11 mouse cellular contexts compared by ENCODE assay signal in the genomic region with DNA sequence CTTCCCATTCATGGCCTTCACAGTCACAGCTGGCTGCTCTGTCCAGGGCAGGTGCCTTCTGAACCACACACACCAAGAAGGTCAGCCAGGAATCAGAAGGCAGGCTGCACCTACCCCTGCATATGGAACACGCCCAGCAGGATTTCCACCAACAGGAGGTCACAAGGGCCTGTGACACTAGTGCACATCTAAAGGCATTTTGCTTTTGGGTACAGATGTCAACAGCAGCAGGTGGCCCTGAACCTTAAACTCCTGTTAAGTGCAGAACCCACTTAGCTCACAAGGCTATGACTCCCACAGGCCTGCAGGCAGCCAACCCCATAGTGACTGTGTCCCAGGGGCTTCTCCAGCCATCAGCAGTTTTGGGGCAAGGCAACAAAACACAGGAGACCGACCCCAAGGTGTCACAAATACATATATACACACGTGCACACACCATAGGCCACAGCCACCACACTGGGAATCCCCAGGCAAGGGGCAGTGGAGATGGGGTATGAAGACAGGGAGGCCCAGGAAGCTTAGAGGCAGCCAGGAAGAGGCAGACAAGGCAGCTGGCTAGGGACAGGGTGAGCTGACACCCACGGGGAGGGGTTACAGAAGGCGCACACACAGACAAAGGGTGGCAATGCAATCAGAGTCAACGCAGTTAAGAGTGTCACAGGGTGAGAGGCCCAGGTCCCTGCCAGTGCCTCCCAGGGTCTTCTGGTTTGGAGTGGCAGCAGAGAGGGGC. TPM values are rescaled to one million over a fixed set of nuclear protein-coding genes. Genes with fewer than 3 reads are reported as not detected.
A peak's percentile ranks its signal among the peaks of the same experiment; 100 is the strongest.
DNase-seq lines count a peak whose midpoint lies in the region; ATAC-seq and TF ChIP-seq lines count a peak whose summit lies in the region.
"Had no signal": no experiment of that assay in that cellular context is flagged by ENCODE, and none has a peak within 500 bp of the region (broad histone marks: within the 10 kb centered on the region; RNA-seq: fewer than 3 reads in every experiment).

No protein-coding gene starts in this region.

- H3K36me3 ChIP-seq in heart, embryonic 11.5 days (ENCODE audit: control insufficient read depth, insufficient read depth, low read length), result peaks cover 45% of the 10 kb centered on the region
- peaks cover 30% of the 10 kb centered on the region for H3K36me3 ChIP-seq in midbrain, embryonic 11.5 days (ENCODE audit: control insufficient read depth, insufficient read depth, low read length)
- H3K36me3 ChIP-seq in midbrain, embryonic 16.5 days (ENCODE audit: control insufficient read depth, insufficient read depth, low read length), result peaks cover 36% of the 10 kb centered on the region
- peaks cover 46% of the 10 kb centered on the region for H3K36me3 ChIP-seq in hindbrain, postnatal 0 days (ENCODE audit: insufficient read depth, low read length)
- H3K36me3 ChIP-seq in small intestine, adult 2 months (ENCODE audit: control insufficient read depth, insufficient read depth, low read length), result peaks cover 47% of the 10 kb centered on the region

- DNase-seq in heart, postnatal 4 days, result no peak
- DNase-seq in midbrain, embryonic 11.5 days (ENCODE audit: low spot score, missing footprints), result peak; percentile 80
- no peak for DNase-seq in hindbrain, postnatal 0 days (ENCODE audit: low spot score)
- DNase-seq in left cerebral cortex, postnatal 25 days (ENCODE audit: low spot score in 2 of 2), result no peak
- DNase-seq: gastrocnemius, postnatal 10 days had no signal

- WGBS in heart, embryonic 11.5 days (ENCODE audit: insufficient replicate concordance), result 74% methylated on average over 6 of the region's 6 CpGs
- WGBS in midbrain, embryonic 11.5 days, result 78% methylated on average over 6 of the region's 6 CpGs
- WGBS in midbrain, embryonic 16.5 days, result 77% methylated on average over 6 of the region's 6 CpGs
- WGBS in hindbrain, postnatal 0 days, result 66% methylated on average over 6 of the region's 6 CpGs
- WGBS in small intestine, adult 2 months, result 64% methylated on average over 6 of the region's 6 CpGs

- no peak overlapping the region for H3K9ac ChIP-seq in heart, embryonic 11.5 days (ENCODE audit: low read depth, low read length)
- 0 out of 2 replicates have a peak overlapping the region, but pooled peaks have one; percentile 20 for H3K9ac ChIP-seq in midbrain, embryonic 11.5 days (ENCODE audit: low read length)
- H3K9ac ChIP-seq in midbrain, embryonic 16.5 days (ENCODE audit: low read depth, low read length), result no peak overlapping the region
- no peak overlapping the region for H3K9ac ChIP-seq in hindbrain, postnatal 0 days (replicated peaks; ENCODE audit: low read length)
- H3K9ac ChIP-seq: limb, embryonic 15.5 days had no signal

- intact Hi-C loops in left cerebral cortex, postnatal 25 days (cut with DNase I), result no loop called here

- no peaks in the 10 kb centered on the region for H3K9me3 ChIP-seq in heart, embryonic 11.5 days (replicated peaks; ENCODE audit: control insufficient read depth, low read length)
- H3K9me3 ChIP-seq in midbrain, embryonic 11.5 days (ENCODE audit: control insufficient read depth, low read length), result no peaks in the 10 kb centered on the region
- no peaks in the 10 kb centered on the region for H3K9me3 ChIP-seq in midbrain, embryonic 16.5 days (replicated peaks; ENCODE audit: control insufficient read depth, low read length, poor library complexity, severe bottlenecking)
- H3K9me3 ChIP-seq in hindbrain, postnatal 0 days (ENCODE audit: low read length), result no peaks in the 10 kb centered on the region
- H3K9me3 ChIP-seq: limb, embryonic 15.5 days had no signal

- H3K27ac ChIP-seq in heart, embryonic 11.5 days (ENCODE audit: low read depth, low read length), result peak overlapping the region; percentile 25; the same call in 1 of the 2 replicates
- peak overlapping the region; percentile 9; the same call in 1 of the 2 replicates for H3K27ac ChIP-seq in midbrain, embryonic 11.5 days (ENCODE audit: low read depth, low read length)
- no peak overlapping the region for H3K27ac ChIP-seq in midbrain, embryonic 16.5 days (ENCODE audit: low read length)
- H3K27ac ChIP-seq in hindbrain, postnatal 0 days, result 0 out of 2 replicates have a peak overlapping the region, but pooled peaks have one; percentile 20
- H3K27ac ChIP-seq in small intestine, adult 2 months (ENCODE audit: insufficient read depth, low read depth, low read length), result peak overlapping the region; percentile 55
- H3K27ac ChIP-seq: limb, embryonic 15.5 days had no signal

- H3K4me2 ChIP-seq in heart, embryonic 11.5 days, result no peak overlapping the region
- no peak overlapping the region for H3K4me2 ChIP-seq in midbrain, embryonic 11.5 days
- no peak overlapping the region for H3K4me2 ChIP-seq in midbrain, embryonic 16.5 days (ENCODE audit: low read length)
- H3K4me2 ChIP-seq in hindbrain, postnatal 0 days (ENCODE audit: low read depth, low read length), result no peak overlapping the region
- H3K4me2 ChIP-seq: limb, embryonic 15.5 days had no signal

- no peak for TF ChIP-seq CTCF in hindbrain, postnatal 0 days (IDR thresholded peaks at IDR 0.05; ENCODE audit: low read depth)
- no peak for TF ChIP-seq CTCF in small intestine, adult 2 months (IDR thresholded peaks at IDR 0.05; ENCODE audit: extremely low read depth, insufficient read length, insufficient replicate concordance, low read depth, low read length)

- H3K4me1 ChIP-seq in heart, embryonic 11.5 days (ENCODE audit: control insufficient read depth, insufficient read depth, low read length), result peaks cover 46% of the 10 kb centered on the region
- H3K4me1 ChIP-seq in midbrain, embryonic 11.5 days (ENCODE audit: control insufficient read depth, insufficient read depth, low read length), result peaks cover 36% of the 10 kb centered on the region
- peaks cover 18% of the 10 kb centered on the region for H3K4me1 ChIP-seq in midbrain, embryonic 16.5 days (ENCODE audit: control insufficient read depth, insufficient read depth, low read length)
- 0 out of 2 replicates have a peak, but pooled peaks cover 5% of the 10 kb centered on the region for H3K4me1 ChIP-seq in hindbrain, postnatal 0 days (ENCODE audit: insufficient read depth, low read length)
- peaks cover 47% of the 10 kb centered on the region for H3K4me1 ChIP-seq in small intestine, adult 2 months (ENCODE audit: control insufficient read depth, insufficient read depth, insufficient read length, low read length)

- no peak overlapping the region for H3K4me3 ChIP-seq in heart, embryonic 11.5 days (ENCODE audit: low read depth, low read length)
- no peak overlapping the region for H3K4me3 ChIP-seq in midbrain, embryonic 11.5 days (ENCODE audit: low read depth, low read length)
- no peak overlapping the region for H3K4me3 ChIP-seq in midbrain, embryonic 16.5 days (ENCODE audit: low read depth, low read length)
- no peak overlapping the region for H3K4me3 ChIP-seq in hindbrain, postnatal 0 days (ENCODE audit: low read length)
- H3K4me3 ChIP-seq in small intestine, adult 2 months (ENCODE audit: low read depth, low read length), result no peak overlapping the region
- H3K4me3 ChIP-seq: erythroblast, embryonic 14.5 days; limb, embryonic 15.5 days had no signal

- ATAC-seq in heart, embryonic 11.5 days (replicated peaks; ENCODE audit: insufficient number of reproducible peaks, low FRiP score, low TSS enrichment), result no peak
- ATAC-seq in midbrain, embryonic 11.5 days (ENCODE audit: low FRiP score), result no peak
- ATAC-seq in midbrain, embryonic 16.5 days, result no peak
- ATAC-seq in hindbrain, postnatal 0 days, result no peak
- ATAC-seq in megakaryocyte-erythroid progenitor cell, adult 5-6 weeks (replicated peaks; ENCODE audit: low FRiP score, low TSS enrichment, poor library complexity, severe bottlenecking), result no peak

- no peaks in the 10 kb centered on the region for H3K27me3 ChIP-seq in heart, embryonic 11.5 days (ENCODE audit: control insufficient read depth, insufficient read depth, low read length)
- peaks cover 11% of the 10 kb centered on the region for H3K27me3 ChIP-seq in midbrain, embryonic 11.5 days (ENCODE audit: control insufficient read depth, insufficient read depth, low read length)
- no peaks in the 10 kb centered on the region; the same call in 1 of the 2 replicates for H3K27me3 ChIP-seq in midbrain, embryonic 16.5 days (ENCODE audit: control insufficient read depth, insufficient read depth, low read depth, low read length)
- H3K27me3 ChIP-seq in hindbrain, postnatal 0 days (ENCODE audit: insufficient read depth, low read length), result no peaks in the 10 kb centered on the region
- no peaks in the 10 kb centered on the region for H3K27me3 ChIP-seq in small intestine, adult 2 months (ENCODE audit: control insufficient read depth, insufficient read depth, low read length)

- no peak for TF ChIP-seq POLR2A in small intestine, adult 2 months (IDR thresholded peaks at IDR 0.05; ENCODE audit: low read depth, low read length)

RNA-seq across cellular contexts. Expression of a gene that starts 1.0 kb away (rescaled TPM):
- polyA plus RNA-seq in heart, embryonic 11.5 days (2014; fragmentation: Nextera tagmentation; extraction: Ambion mirVana), result 0.23 and 0.67 TPM in 2 replicates
- 1 to 10 TPM in 1 of 2 experiments, under 1 TPM in 1; 0.63 to 2.0 TPM for total RNA-seq in heart, postnatal 4 days (2021)
- 0.12 TPM in 1 of 2 replicates, not detected in the other for polyA plus RNA-seq in midbrain, embryonic 11.5 days (2014; fragmentation: Nextera tagmentation; extraction: Ambion mirVana)
- polyA plus RNA-seq in midbrain, embryonic 16.5 days (2015; fragmentation: Nextera tagmentation; extraction: Ambion mirVana), result 0.63 and 0.80 TPM in 2 replicates
- total RNA-seq in hindbrain, postnatal 0 days (2014; rRNA removed), result not detected in 2 replicates
- 0.25 and 0.99 TPM in 2 replicates for polyA plus RNA-seq in hindbrain, postnatal 0 days (2015; fragmentation: Nextera tagmentation; extraction: Ambion mirVana)
- 7.4 and 20.5 TPM in 2 replicates for polyA plus RNA-seq in small intestine, adult 2 months (2012; rRNA removed)
- total RNA-seq in left cerebral cortex, postnatal 25 days (2021), result 1 to 10 TPM in 1 of 2 experiments, under 1 TPM in 1; 0.78 to 2.2 TPM
- 0.70 TPM in 1 of 2 replicates, not detected in the other for total RNA-seq in megakaryocyte-erythroid progenitor cell, adult 5-6 weeks (2014; fragmentation: Nextera tagmentation)
- total RNA-seq in megakaryocyte-erythroid progenitor cell, adult 5-6 weeks (2017), result 1.9 TPM in 1 of 2 replicates, not detected in the other

RNA-seq across cellular contexts. Expression of a gene that starts 9.4 kb away (rescaled TPM):
- 4.6 and 4.7 TPM in 2 replicates for polyA plus RNA-seq in heart, embryonic 11.5 days (2014; fragmentation: Nextera tagmentation; extraction: Ambion mirVana)
- 10 to 100 TPM; 12.1 to 13.5 TPM for total RNA-seq in heart, postnatal 4 days (2021)
- polyA plus RNA-seq in midbrain, embryonic 11.5 days (2014; fragmentation: Nextera tagmentation; extraction: Ambion mirVana), result 2.8 and 4.4 TPM in 2 replicates
- polyA plus RNA-seq in midbrain, embryonic 16.5 days (2015; fragmentation: Nextera tagmentation; extraction: Ambion mirVana), result 17.2 and 18.1 TPM in 2 replicates
- total RNA-seq in hindbrain, postnatal 0 days (2014; rRNA removed), result 34.4 and 38.1 TPM in 2 replicates
- polyA plus RNA-seq in hindbrain, postnatal 0 days (2015; fragmentation: Nextera tagmentation; extraction: Ambion mirVana), result 13.6 TPM in 2 replicates
- polyA plus RNA-seq in small intestine, adult 2 months (2012; rRNA removed), result 14.6 and 22.7 TPM in 2 replicates
- total RNA-seq in left cerebral cortex, postnatal 25 days (2021), result 10 to 100 TPM; 39.3 to 41.1 TPM
- 15.7 and 16.4 TPM in 2 replicates for total RNA-seq in megakaryocyte-erythroid progenitor cell, adult 5-6 weeks (2014; fragmentation: Nextera tagmentation)
- 13.9 and 14.1 TPM in 2 replicates for total RNA-seq in megakaryocyte-erythroid progenitor cell, adult 5-6 weeks (2017)

RNA-seq across cellular contexts. Expression of a gene that starts 11.7 kb away (rescaled TPM):
- polyA plus RNA-seq in heart, embryonic 11.5 days (2014; fragmentation: Nextera tagmentation; extraction: Ambion mirVana), result 66.1 and 70.0 TPM in 2 replicates
- total RNA-seq in heart, postnatal 4 days (2021), result 10 to 100 TPM; 55.4 to 56.8 TPM
- 94.3 and 104 TPM in 2 replicates for polyA plus RNA-seq in midbrain, embryonic 11.5 days (2014; fragmentation: Nextera tagmentation; extraction: Ambion mirVana)
- polyA plus RNA-seq in midbrain, embryonic 16.5 days (2015; fragmentation: Nextera tagmentation; extraction: Ambion mirVana), result 145 and 146 TPM in 2 replicates
- 106 and 118 TPM in 2 replicates for total RNA-seq in hindbrain, postnatal 0 days (2014; rRNA removed)
- 131 and 134 TPM in 2 replicates for polyA plus RNA-seq in hindbrain, postnatal 0 days (2015; fragmentation: Nextera tagmentation; extraction: Ambion mirVana)
- 70.5 and 132 TPM in 2 replicates for polyA plus RNA-seq in small intestine, adult 2 months (2012; rRNA removed)
- 10 to 100 TPM; 63.5 to 70.2 TPM for total RNA-seq in left cerebral cortex, postnatal 25 days (2021)
- 28.5 and 50.0 TPM in 2 replicates for total RNA-seq in megakaryocyte-erythroid progenitor cell, adult 5-6 weeks (2014; fragmentation: Nextera tagmentation)
- 12.2 and 14.9 TPM in 2 replicates for total RNA-seq in megakaryocyte-erythroid progenitor cell, adult 5-6 weeks (2017)

RNA-seq across cellular contexts. Expression of a gene that starts 16.4 kb away (rescaled TPM):
- polyA plus RNA-seq in heart, embryonic 11.5 days (2014; fragmentation: Nextera tagmentation; extraction: Ambion mirVana), result 102 and 107 TPM in 2 replicates
- 100 to 1,000 TPM; 107 to 113 TPM for total RNA-seq in heart, postnatal 4 days (2021)
- polyA plus RNA-seq in midbrain, embryonic 11.5 days (2014; fragmentation: Nextera tagmentation; extraction: Ambion mirVana), result 89.1 and 97.7 TPM in 2 replicates
- 24.9 and 25.0 TPM in 2 replicates for polyA plus RNA-seq in midbrain, embryonic 16.5 days (2015; fragmentation: Nextera tagmentation; extraction: Ambion mirVana)
- total RNA-seq in hindbrain, postnatal 0 days (2014; rRNA removed), result 20.8 and 28.5 TPM in 2 replicates
- polyA plus RNA-seq in hindbrain, postnatal 0 days (2015; fragmentation: Nextera tagmentation; extraction: Ambion mirVana), result 36.8 and 41.1 TPM in 2 replicates
- 86.8 and 196 TPM in 2 replicates for polyA plus RNA-seq in small intestine, adult 2 months (2012; rRNA removed)
- total RNA-seq in left cerebral cortex, postnatal 25 days (2021), result 10 to 100 TPM; 23.5 to 28.4 TPM
- 25.7 and 37.6 TPM in 2 replicates for total RNA-seq in megakaryocyte-erythroid progenitor cell, adult 5-6 weeks (2014; fragmentation: Nextera tagmentation)
- total RNA-seq in megakaryocyte-erythroid progenitor cell, adult 5-6 weeks (2017), result 44.2 and 61.1 TPM in 2 replicates

RNA-seq across cellular contexts. Expression of a gene that starts 17.6 kb away (rescaled TPM):
- 47.5 and 61.4 TPM in 2 replicates for polyA plus RNA-seq in heart, embryonic 11.5 days (2014; fragmentation: Nextera tagmentation; extraction: Ambion mirVana)
- total RNA-seq in heart, postnatal 4 days (2021), result 10 to 100 TPM; 52.9 to 55.9 TPM
- polyA plus RNA-seq in midbrain, embryonic 11.5 days (2014; fragmentation: Nextera tagmentation; extraction: Ambion mirVana), result 43.3 and 53.7 TPM in 2 replicates
- polyA plus RNA-seq in midbrain, embryonic 16.5 days (2015; fragmentation: Nextera tagmentation; extraction: Ambion mirVana), result 77.5 and 86.2 TPM in 2 replicates
- 146 TPM in 2 replicates for total RNA-seq in hindbrain, postnatal 0 days (2014; rRNA removed)
- 111 and 114 TPM in 2 replicates for polyA plus RNA-seq in hindbrain, postnatal 0 days (2015; fragmentation: Nextera tagmentation; extraction: Ambion mirVana)
- polyA plus RNA-seq in small intestine, adult 2 months (2012; rRNA removed), result 86.8 and 113 TPM in 2 replicates
- total RNA-seq in left cerebral cortex, postnatal 25 days (2021), result 10 to 100 TPM; 83.7 to 87.7 TPM
- 12.3 and 31.4 TPM in 2 replicates for total RNA-seq in megakaryocyte-erythroid progenitor cell, adult 5-6 weeks (2014; fragmentation: Nextera tagmentation)
- total RNA-seq in megakaryocyte-erythroid progenitor cell, adult 5-6 weeks (2017), result 31.2 and 37.8 TPM in 2 replicates
